Mouse (Mus musculus) hindbrain, embryonic 15.5 days (tissue): ENCODE results near the gene Gm37240. TPM values are rescaled to one million over a fixed set of nuclear protein-coding genes. Genes with fewer than 3 reads are reported as not detected.
A peak's percentile ranks its signal among the peaks of the same experiment; 100 is the strongest.

ENCODE experiments used
- ATAC-seq: fragments of 200-750 bp; cut with Nextera tagmentation; 2 replicates; pipeline ENCODE4 v1.8.0; 2017; ENCODE audit warnings: low read depth, moderate number of reproducible peaks, moderate TSS enrichment; ENCODE audit not compliant: low FRiP score
- H3K27ac ChIP-seq: fragments of 300-500 bp; sonication (generic); replicated peaks from 2 replicates; pipeline ENCODE4 v1.5.1; 2015; ENCODE audit warnings: mild to moderate bottlenecking, inconsistent platforms
- H3K27me3 ChIP-seq: fragments of 300-500 bp; sonication (generic); 2 replicates; pipeline ENCODE4 v1.6.1; 2015; ENCODE audit warnings: control low read depth, inconsistent platforms
- H3K36me3 ChIP-seq: fragments of 300-500 bp; sonication (generic); 2 replicates; pipeline ENCODE4 v1.6.1; 2015; ENCODE audit warnings: control low read depth, inconsistent platforms
- H3K4me1 ChIP-seq: fragments of 300-500 bp; sonication (generic); replicated peaks from 2 replicates; pipeline ENCODE4 v1.6.1; 2015; ENCODE audit warnings: control low read depth, inconsistent platforms
- H3K4me2 ChIP-seq: fragments of 300-500 bp; sonication (generic); 2 replicates; pipeline ENCODE4 v1.6.1; 2015; ENCODE audit warnings: moderate library complexity, mild to moderate bottlenecking, inconsistent platforms
- H3K4me3 ChIP-seq: fragments of 300-500 bp; sonication (generic); 2 replicates; pipeline ENCODE4 v1.5.1; 2015; ENCODE audit warnings: mild to moderate bottlenecking, inconsistent platforms
- H3K9ac ChIP-seq: fragments of 300-500 bp; sonication (generic); 2 replicates; pipeline ENCODE4 v1.6.1; 2015; ENCODE audit warnings: inconsistent platforms
- H3K9me3 ChIP-seq: fragments of 300-500 bp; sonication (generic); 2 replicates; pipeline ENCODE4 v1.6.1; 2016; ENCODE audit warnings: control low read depth, inconsistent platforms
- WGBS: fragments of 180-500 bp; shearing (Covaris S2); methylation state at CpG from one replicate; pipeline ENCODE4 v1.1.7; 2015; 5-methylcytosine and 5-hydroxymethylcytosine counted together
- polyA plus RNA-seq: library from polyadenylated mRNA; unstranded; fragments of >200 nt; fragmentation: Nextera tagmentation; extraction: Ambion mirVana; gene quantifications from 2 replicates; pipeline ENCODE4 v1.2.1, GENCODE M21; 2015

The Gm37240 gene
- polyA plus RNA-seq, 1 experiment from 2014 or later, result 0.87 TPM

- Histone ChIP-seq H3K27ac (no peak overlapping the region), H3K4me2 (no peak overlapping the region), H3K36me3 (no peaks in the 10 kb centered on the region), H3K27me3 (no peaks in the 10 kb centered on the region), H3K4me3 (no peak overlapping the region), H3K4me1 (no peaks in the 10 kb centered on the region), H3K9ac (no peak overlapping the region), H3K9me3 (no peaks in the 10 kb centered on the region)
- 85% methylated on average over 3 of the region's 3 CpGs for WGBS
- no peak for ATAC-seq
Observed at GRCm38 (mm10) chr3:85725971-85726370, 161.3 kb downstream of the Gm37240 start.

GRCm38 (mm10) chr3:85725110-85725509 is 162.2 kb downstream of the Gm37240 start:
- Histone ChIP-seq H3K4me1 (no peaks in the 10 kb centered on the region), H3K9me3 (no peaks in the 10 kb centered on the region), H3K36me3 (no peaks in the 10 kb centered on the region), H3K4me3 (no peak overlapping the region), H3K27me3 (no peaks in the 10 kb centered on the region), H3K27ac (no peak overlapping the region), H3K4me2 (no peak overlapping the region), H3K9ac (no peak overlapping the region)
- no peak for ATAC-seq
- WGBS, result 74% methylated on average over 2 of the region's 2 CpGs

GRCm38 (mm10) chr3:85722581-85722980 is 164.7 kb downstream of the Gm37240 start:
- Histone ChIP-seq H3K4me3 (no peak overlapping the region), H3K9ac (no peak overlapping the region), H3K4me2 (no peak overlapping the region), H3K27me3 (no peaks in the 10 kb centered on the region), H3K4me1 (no peaks in the 10 kb centered on the region), H3K27ac (no peak overlapping the region), H3K36me3 (no peaks in the 10 kb centered on the region), H3K9me3 (no peaks in the 10 kb centered on the region)
- 90% methylated on average over 6 of the region's 6 CpGs for WGBS
- no peak for ATAC-seq

- Histone ChIP-seq H3K27me3 (no peaks in the 10 kb centered on the region), H3K36me3 (no peaks in the 10 kb centered on the region), H3K9me3 (no peaks in the 10 kb centered on the region), H3K9ac (no peak overlapping the region), H3K4me3 (no peak overlapping the region), H3K27ac (no peak overlapping the region), H3K4me2 (no peak overlapping the region), H3K4me1 (no peaks in the 10 kb centered on the region)
- 91% methylated on average over 4 of the region's 4 CpGs for WGBS
- no peak for ATAC-seq
Observed at GRCm38 (mm10) chr3:85715764-85716297, 171.5 kb downstream of the Gm37240 start.

- H3K4me1 ChIP-seq, result no peaks in the 10 kb centered on the region
- no peak overlapping the region for H3K9ac ChIP-seq
- no peak overlapping the region for H3K27ac ChIP-seq
- H3K4me3 ChIP-seq, result no peak overlapping the region
- no peak for ATAC-seq
- H3K36me3 ChIP-seq, result no peaks in the 10 kb centered on the region
- H3K9me3 ChIP-seq, result no peaks in the 10 kb centered on the region
- 84% methylated on average over 7 of the region's 7 CpGs for WGBS
- no peaks in the 10 kb centered on the region for H3K27me3 ChIP-seq
- H3K4me2 ChIP-seq, result no peak overlapping the region
Observed at GRCm38 (mm10) chr3:85713936-85714709, 173.2 kb downstream of the Gm37240 start.

- Histone ChIP-seq H3K27me3 (no peaks in the 10 kb centered on the region), H3K4me1 (no peaks in the 10 kb centered on the region), H3K9me3 (no peaks in the 10 kb centered on the region), H3K4me3 (no peak overlapping the region), H3K4me2 (no peak overlapping the region), H3K36me3 (no peaks in the 10 kb centered on the region), H3K27ac (no peak overlapping the region), H3K9ac (no peak overlapping the region)
- WGBS, result 58% methylated on average over 8 of the region's 8 CpGs
- ATAC-seq, result no peak
Observed at GRCm38 (mm10) chr3:85710695-85711094, 176.6 kb downstream of the Gm37240 start.

- Histone ChIP-seq H3K4me3 (no peak overlapping the region), H3K9ac (no peak overlapping the region), H3K27me3 (no peaks in the 10 kb centered on the region), H3K9me3 (no peaks in the 10 kb centered on the region), H3K4me2 (no peak overlapping the region), H3K27ac (no peak overlapping the region), H3K4me1 (peaks cover 11% of the 10 kb centered on the region), H3K36me3 (no peaks in the 10 kb centered on the region)
- no peak for ATAC-seq
- WGBS, result 38% methylated on average over 7 of the region's 7 CpGs
Observed at GRCm38 (mm10) chr3:85707421-85707820, 179.9 kb downstream of the Gm37240 start.

GRCm38 (mm10) chr3:85703141-85703882 is 184.0 kb downstream of the Gm37240 start:
- Histone ChIP-seq H3K36me3 (no peaks in the 10 kb centered on the region), H3K4me1 (peaks cover 11% of the 10 kb centered on the region), H3K27me3 (no peaks in the 10 kb centered on the region), H3K9ac (no peak overlapping the region), H3K9me3 (no peaks in the 10 kb centered on the region), H3K4me3 (no peak overlapping the region), H3K27ac (no peak overlapping the region), H3K4me2 (no peak overlapping the region)
- WGBS, result 37% methylated on average over 6 of the region's 6 CpGs
- ATAC-seq, result 0 out of 2 replicates have a peak, but pooled peaks have one; percentile 30

GRCm38 (mm10) chr3:85698496-85698895 is 188.8 kb downstream of the Gm37240 start:
- no peak overlapping the region for H3K9ac ChIP-seq
- H3K9me3 ChIP-seq, result no peaks in the 10 kb centered on the region
- H3K4me2 ChIP-seq, result no peak overlapping the region
- no peak overlapping the region for H3K27ac ChIP-seq
- H3K27me3 ChIP-seq, result no peaks in the 10 kb centered on the region
- ATAC-seq, result no peak
- 83% methylated on average over 4 of the region's 4 CpGs for WGBS
- H3K36me3 ChIP-seq, result no peaks in the 10 kb centered on the region
- no peak overlapping the region for H3K4me3 ChIP-seq
- H3K4me1 ChIP-seq, result peaks cover 9% of the 10 kb centered on the region

- 47% methylated on average over 3 of the region's 3 CpGs for WGBS
- Histone ChIP-seq H3K9ac (no peak overlapping the region), H3K4me1 (no peaks in the 10 kb centered on the region), H3K9me3 (no peaks in the 10 kb centered on the region), H3K27me3 (no peaks in the 10 kb centered on the region), H3K4me3 (no peak overlapping the region), H3K36me3 (no peaks in the 10 kb centered on the region), H3K27ac (no peak overlapping the region), H3K4me2 (no peak overlapping the region)
- ATAC-seq, result no peak
Observed at GRCm38 (mm10) chr3:85695056-85695455, 192.3 kb downstream of the Gm37240 start.

- 57% methylated on average over 3 of the region's 3 CpGs for WGBS
- no peaks in the 10 kb centered on the region for H3K36me3 ChIP-seq
- no peak overlapping the region for H3K4me3 ChIP-seq
- H3K4me2 ChIP-seq, result no peak overlapping the region
- H3K27ac ChIP-seq, result no peak overlapping the region
- H3K4me1 ChIP-seq, result no peaks in the 10 kb centered on the region
- no peaks in the 10 kb centered on the region for H3K9me3 ChIP-seq
- no peak for ATAC-seq
- H3K27me3 ChIP-seq, result no peaks in the 10 kb centered on the region
- no peak overlapping the region for H3K9ac ChIP-seq
Observed at GRCm38 (mm10) chr3:85693013-85693412, 194.3 kb downstream of the Gm37240 start.

GRCm38 (mm10) chr3:85691134-85691533 is 196.2 kb downstream of the Gm37240 start:
- ATAC-seq, result no peak
- Histone ChIP-seq H3K27me3 (no peaks in the 10 kb centered on the region), H3K4me1 (no peaks in the 10 kb centered on the region), H3K4me3 (no peak overlapping the region), H3K27ac (no peak overlapping the region), H3K9me3 (no peaks in the 10 kb centered on the region), H3K9ac (no peak overlapping the region), H3K36me3 (no peaks in the 10 kb centered on the region), H3K4me2 (no peak overlapping the region)
- 66% methylated on average over 4 of the region's 4 CpGs for WGBS
